Mouse (Mus musculus) liver, embryonic 14.5 days (tissue): Measurements from ENCODE around the gene Afdn.

Source experiments
- CTCF ChIP-seq: IDR thresholded peaks from 2 replicates; pipeline ENCODE4 v1.5.1; 2016; ENCODE audit warnings: antibody characterized with exemption, low read depth, control low read depth
- EP300 ChIP-seq: IDR thresholded peaks from 2 replicates; pipeline ENCODE4 v1.6.1; 2016; ENCODE audit warnings: antibody characterized with exemption, low read depth

GRCm38 (mm10) chr17:13758586-13758985 lies 1.8 kb upstream of the Afdn start:
- TF ChIP-seq CTCF: no peak
- no peak for TF ChIP-seq EP300
